Mouse (Mus musculus): Measurements from ENCODE around the gene Usp3.

The Usp3 gene

DNA sequence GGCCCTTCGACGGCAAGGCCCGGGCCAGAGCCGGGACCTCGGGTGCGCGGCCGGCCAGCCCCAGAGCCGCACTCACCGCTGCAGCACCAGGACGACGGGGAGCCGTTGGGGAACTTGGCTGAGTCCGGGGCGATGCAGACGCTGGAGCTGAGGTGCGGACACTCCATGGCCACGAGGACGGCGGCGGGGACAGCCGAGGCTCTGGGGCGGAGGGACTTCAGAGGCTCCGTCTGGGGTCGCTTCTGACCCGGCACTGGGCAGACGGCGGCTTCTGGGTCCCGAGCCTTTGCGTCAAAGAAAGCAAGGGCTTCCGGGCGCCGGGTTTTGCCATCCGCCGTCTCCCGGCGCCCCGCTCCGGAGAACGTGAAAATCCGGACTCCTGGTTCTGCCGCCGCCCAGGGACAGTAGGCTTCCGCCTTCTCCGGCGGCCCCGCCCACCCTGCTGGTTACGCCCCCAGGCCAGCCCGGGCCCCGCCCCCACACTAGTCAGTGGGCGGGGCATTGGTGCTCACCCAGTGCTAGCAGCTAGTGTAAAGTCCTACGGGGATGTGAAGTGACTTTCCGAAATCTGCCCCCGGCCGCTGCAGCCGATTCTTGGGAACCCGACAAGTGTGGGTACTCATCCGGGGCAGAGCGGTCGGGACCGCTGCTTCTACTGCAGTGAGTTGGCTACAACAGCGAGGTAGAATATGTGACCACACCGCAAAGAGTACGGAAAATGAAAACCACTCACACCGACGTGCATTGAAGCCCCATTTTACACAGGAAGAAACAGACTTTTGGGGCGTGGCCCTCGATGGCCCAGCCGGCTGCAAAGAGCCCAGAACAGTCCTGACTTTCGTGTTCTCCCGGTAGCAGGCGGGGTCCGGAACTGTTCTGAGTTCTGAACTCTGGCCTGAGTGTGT is at the start of gene Usp3:
Usp3 (minus strand) TSS at position 435 of the 905 bp plus-strand sequence.
- DNase-seq (ENCODE audit: low spot score), result peak; percentile 87

DNA sequence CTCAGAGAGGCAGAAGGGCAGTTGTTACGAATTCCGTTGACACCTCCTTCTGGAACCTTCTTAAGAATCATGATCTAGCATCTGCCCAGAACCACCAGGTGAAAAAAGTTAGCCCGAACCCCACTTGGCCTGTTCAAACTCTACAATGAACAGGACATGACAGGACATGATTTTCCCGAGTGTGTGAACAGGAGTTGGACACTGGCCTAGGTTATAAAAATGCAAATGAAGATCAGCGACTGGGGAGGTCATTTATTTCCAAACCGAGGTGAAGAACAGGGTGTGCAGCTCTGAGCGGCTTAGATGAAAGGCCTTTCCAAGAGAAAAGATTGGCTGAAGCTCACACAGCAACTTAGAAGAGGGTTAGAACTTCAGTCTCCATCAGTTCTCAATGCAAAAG is 47.5 kb upstream of the Usp3 start:
- DNase-seq (ENCODE audit: low spot score), result no peak

- no peak for DNase-seq (ENCODE audit: low spot score)
Measured at GRCm38 (mm10) chr9:66639626-66640025, 46.7 kb upstream of the Usp3 start.

- no peak for DNase-seq (ENCODE audit: low spot score)
Measured at GRCm38 (mm10) chr9:66632441-66632840, 39.5 kb upstream of the Usp3 start.

DNA sequence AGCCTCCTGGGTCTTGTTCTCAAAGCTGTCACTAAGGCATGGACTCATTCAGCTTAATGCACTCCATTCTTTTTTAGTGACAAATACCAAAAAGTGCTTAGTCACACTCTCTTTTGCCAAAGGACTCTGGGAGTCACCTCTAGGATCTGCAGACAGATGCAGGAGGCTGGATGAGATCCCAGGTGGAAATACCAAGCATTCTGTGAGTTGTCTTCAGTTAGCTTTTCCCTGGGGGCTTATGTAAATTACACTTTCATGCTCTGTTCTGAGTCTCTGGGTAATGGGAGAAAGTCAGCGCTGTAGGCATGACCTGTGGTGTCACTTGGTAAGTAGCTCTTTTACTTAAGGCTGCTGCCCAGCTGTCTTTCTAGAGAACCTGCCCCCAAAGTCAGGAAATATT is 38.0 kb upstream of the Usp3 start:
- no peak for DNase-seq (ENCODE audit: low spot score)

DNA sequence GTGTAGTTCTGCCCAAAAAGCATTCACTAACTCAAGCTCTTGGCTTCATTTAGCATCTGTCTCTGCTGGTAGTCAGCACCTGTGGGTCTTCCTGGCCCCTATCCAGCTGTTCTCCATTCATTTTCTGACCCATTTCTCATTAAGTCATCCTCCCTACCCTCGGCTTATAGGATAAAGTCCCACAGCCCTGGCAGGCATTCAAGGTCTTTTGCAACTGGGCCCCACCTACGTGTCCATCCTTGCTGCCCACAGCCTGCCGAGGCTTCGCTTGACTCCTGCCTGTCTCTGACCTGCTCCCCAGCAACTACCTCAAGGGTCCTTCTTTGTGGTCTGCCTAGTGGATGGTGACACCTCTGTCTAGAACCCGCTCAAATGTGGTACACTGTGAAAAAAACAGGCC is 33.7 kb upstream of the Usp3 start:
- no peak for DNase-seq (ENCODE audit: low spot score)

GRCm38 (mm10) chr9:66625974-66626530 is 33.1 kb upstream of the Usp3 start:
- DNase-seq (ENCODE audit: low spot score), result no peak

GRCm38 (mm10) chr9:66624873-66625272 is 31.9 kb upstream of the Usp3 start:
- no peak for DNase-seq (ENCODE audit: low spot score)

- no peak for DNase-seq (ENCODE audit: low spot score)
Measured at GRCm38 (mm10) chr9:66623627-66624026, 30.7 kb upstream of the Usp3 start.

GRCm38 (mm10) chr9:66620581-66620981 is 27.6 kb upstream of the Usp3 start:
- DNase-seq (ENCODE audit: low spot score), result no peak

DNA sequence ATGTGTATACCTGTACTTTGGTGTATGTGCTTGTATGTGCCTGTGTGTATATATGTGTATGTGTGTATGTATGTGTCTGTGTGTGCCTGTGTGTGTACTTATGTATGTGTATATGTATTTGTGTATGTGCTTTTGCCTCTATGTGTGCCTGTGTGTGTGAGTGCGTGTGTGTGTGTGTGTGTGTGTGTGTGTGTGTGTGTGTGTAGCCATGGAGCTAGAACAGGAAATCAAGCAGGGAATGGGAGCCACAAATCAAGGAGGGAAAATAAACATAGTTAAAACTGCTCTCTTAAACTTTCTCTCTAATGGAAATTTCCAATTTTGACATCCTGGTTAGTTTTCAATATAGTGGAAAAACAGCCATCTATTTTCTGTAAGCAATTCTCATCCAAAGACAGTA is 27.1 kb upstream of the Usp3 start:
- no peak for DNase-seq (ENCODE audit: low spot score)

DNA sequence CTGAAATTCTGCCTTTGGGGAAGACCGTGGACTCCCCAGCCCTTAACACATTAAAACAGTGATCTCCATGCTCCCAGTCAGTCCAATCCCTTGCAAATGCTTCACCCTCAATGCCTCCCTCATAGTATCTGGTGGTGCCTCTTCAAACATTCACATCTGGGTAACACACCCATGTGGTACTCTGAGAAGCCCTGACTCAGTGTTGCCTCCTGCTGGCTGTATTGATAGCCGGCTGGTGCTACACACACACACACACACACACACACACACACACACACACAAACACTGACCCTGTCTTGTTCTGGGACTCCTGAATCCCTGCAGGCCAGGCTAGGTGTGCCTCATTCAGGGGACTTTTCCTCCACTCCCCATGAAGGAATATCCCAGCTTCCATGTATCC is 24.9 kb upstream of the Usp3 start:
- no peak for DNase-seq (ENCODE audit: low spot score)

DNA sequence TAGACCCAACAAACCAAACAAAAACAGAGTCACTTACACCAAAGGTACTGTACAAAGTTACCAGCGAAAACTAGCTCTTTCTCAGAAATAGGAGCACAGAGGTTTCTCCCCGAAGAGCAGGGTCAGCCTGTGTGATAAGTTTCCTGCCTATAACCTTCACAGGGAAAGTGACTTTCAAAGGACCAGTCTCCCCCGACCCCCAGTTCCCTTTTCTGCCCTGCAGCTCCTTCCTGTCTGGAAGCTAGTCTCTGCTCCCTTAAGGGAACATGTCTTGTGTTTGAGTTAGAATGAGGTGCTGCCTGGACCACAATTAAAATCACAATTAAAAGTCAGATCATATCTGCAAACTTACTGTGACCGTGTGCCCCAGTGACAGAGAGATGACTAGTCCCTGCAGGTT is 23.9 kb upstream of the Usp3 start:
- DNase-seq (ENCODE audit: low spot score), result no peak

DNA sequence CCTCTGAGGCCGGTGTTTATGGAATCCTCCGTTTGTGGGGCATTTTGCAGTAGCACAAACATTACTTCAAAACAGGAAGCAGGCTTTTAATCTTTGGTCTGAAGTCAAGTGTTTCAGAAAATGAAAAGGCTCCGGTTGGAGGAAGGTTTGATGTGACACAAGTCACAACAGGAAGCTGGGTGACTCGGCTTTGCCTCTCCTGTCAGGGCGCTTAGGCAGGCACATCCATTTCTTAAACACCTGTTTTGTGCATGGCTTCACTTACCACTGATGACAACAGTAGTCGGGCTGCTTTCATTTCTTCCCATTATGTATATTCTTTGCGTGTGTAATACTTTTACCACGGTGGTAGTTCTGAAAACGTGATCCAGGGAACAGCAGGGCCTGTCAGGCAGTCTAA is 22.2 kb upstream of the Usp3 start:
- DNase-seq (ENCODE audit: low spot score), result no peak

GRCm38 (mm10) chr9:66614547-66614946 is 21.6 kb upstream of the Usp3 start:
- no peak for DNase-seq (ENCODE audit: low spot score)

GRCm38 (mm10) chr9:66613667-66614066 is 20.7 kb upstream of the Usp3 start:
- no peak for DNase-seq (ENCODE audit: low spot score)

GRCm38 (mm10) chr9:66611478-66612093 is 18.6 kb upstream of the Usp3 start:
- DNase-seq (ENCODE audit: low spot score), result peak; percentile 76

DNA sequence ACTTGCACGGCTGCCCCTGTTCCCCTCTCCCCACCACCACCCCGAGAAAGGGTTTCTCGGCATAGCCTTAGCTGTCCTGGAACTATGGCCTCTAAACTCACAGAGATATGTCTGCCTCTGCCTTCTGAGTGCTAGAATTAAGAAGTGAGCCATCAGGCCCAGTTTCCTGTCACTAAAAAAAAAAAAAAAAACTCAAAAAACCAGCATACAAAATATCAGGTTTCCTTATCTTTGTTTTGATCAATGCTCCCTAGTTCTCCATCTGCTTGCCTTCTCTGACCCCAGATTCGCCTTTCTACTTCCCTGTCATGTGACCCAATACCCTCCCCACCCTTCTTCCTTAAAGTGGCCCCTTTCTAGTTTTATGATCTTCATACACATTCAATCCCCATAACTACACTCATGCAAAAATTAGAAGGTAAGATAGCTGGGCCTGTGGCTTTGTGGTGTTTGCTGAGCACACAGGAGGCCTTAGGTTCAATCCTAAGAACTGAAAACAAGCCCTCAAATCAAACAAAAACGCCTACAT is 15.9 kb upstream of the Usp3 start:
- DNase-seq (ENCODE audit: low spot score), result no peak

- no peak for DNase-seq (ENCODE audit: low spot score)
Measured at GRCm38 (mm10) chr9:66606851-66607250, 13.9 kb upstream of the Usp3 start.

GRCm38 (mm10) chr9:66605876-66606750 is 13.2 kb upstream of the Usp3 start:
- peak; percentile 18 for DNase-seq (ENCODE audit: low spot score)

DNA sequence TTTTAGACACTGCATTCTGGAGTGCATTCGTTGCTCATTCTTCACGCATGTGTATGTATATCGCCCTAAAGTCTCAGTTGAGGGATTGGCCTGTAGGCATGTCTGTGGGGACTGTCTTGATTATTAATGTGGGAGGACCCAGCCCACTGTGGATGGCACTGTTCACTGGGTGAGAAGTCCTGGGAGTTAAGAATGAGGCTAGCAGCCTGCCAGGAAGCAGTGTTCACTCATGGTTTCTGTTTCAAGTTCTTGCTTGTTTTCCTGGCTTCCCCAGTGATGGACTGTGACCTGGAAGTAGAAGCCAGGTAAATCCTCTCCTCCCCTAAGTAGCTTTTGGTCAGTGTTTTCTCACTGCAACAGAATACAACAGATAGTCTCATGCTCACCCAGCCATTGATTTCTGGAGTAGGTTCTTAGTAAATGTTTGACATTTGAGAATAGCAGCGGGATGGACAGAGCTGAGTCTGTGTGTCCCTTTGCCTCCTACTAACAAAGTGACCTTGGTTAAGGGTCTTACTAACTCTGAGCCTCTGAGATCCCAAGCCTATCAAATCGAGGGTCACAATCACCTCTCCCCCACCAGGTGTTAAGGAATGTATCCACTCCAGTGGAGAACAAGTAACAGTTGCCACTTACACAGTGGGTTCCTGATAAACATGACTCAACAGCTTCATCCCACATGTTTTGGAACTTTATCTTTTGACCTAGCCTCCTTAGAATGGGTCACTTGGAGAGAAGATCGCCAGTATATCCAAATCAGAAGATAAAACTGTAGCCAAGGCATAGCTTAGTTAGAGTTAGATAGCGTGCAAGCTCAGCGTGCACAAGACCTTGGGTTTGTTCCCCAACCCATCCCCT is 11.6 kb upstream of the Usp3 start:
- no peak for DNase-seq (ENCODE audit: low spot score)

Measured in urinary bladder, postnatal 10 days (tissue).